Mouse (Mus musculus) kidney, postnatal 25 days (tissue): ENCODE results near the gene Lin28a.
"Not testable (repeated sequence)": the region's sequence is repeated elsewhere in the genome, so short reads cannot be mapped to it uniquely, and the experiment has no call there.

Experiments used
- DNase-seq, 2 experiments: peaks; one replicate each; pipeline ENCODE4 v3.0.0; 2021; ENCODE audit warnings: mixed read lengths in 2 of 2

Gene Lin28a

GRCm38 (mm10) chr4:134018038-134018778, 433 bp downstream of the Lin28a start:
- DNase-seq, result no peak

- no peak for DNase-seq
Observed at GRCm38 (mm10) chr4:134017201-134017865, 1.3 kb downstream of the Lin28a start.

GRCm38 (mm10) chr4:134016767-134017166, 1.9 kb downstream of the Lin28a start:
- no peak for DNase-seq

- DNase-seq, result no peak
Observed at GRCm38 (mm10) chr4:134016208-134016607, 2.4 kb downstream of the Lin28a start.

GRCm38 (mm10) chr4:134012858-134013528, 5.6 kb downstream of the Lin28a start:
- no peak for DNase-seq

GRCm38 (mm10) chr4:134011450-134012414, 6.9 kb downstream of the Lin28a start:
- no peak for DNase-seq

- DNase-seq, result no peak
Observed at GRCm38 (mm10) chr4:134009709-134010108, 8.9 kb downstream of the Lin28a start.

- no peak for DNase-seq
Observed at GRCm38 (mm10) chr4:134006845-134007244, 11.8 kb downstream of the Lin28a start.

GRCm38 (mm10) chr4:134005581-134006358, 12.9 kb downstream of the Lin28a start:
- no peak for DNase-seq

GRCm38 (mm10) chr4:134002903-134003302, 15.7 kb downstream of the Lin28a start:
- DNase-seq, result no peak

GRCm38 (mm10) chr4:134002246-134002645, 16.4 kb downstream of the Lin28a start:
- DNase-seq, result no peak

- no peak for DNase-seq
Observed at GRCm38 (mm10) chr4:134001710-134002109, 16.9 kb downstream of the Lin28a start.

GRCm38 (mm10) chr4:134000466-134001438, 17.9 kb downstream of the Lin28a start, which contains the start of gene Dhdds:
Gene Dhdds, minus strand, starts transcription at chr4:134000918.
- DNase-seq, result peak; percentile 96 to 98

GRCm38 (mm10) chr4:133994697-133995096, 23.9 kb downstream of the Lin28a start:
- DNase-seq, result peak; percentile 13 to 61

- peak; percentile 17 to 75 for DNase-seq
Observed at GRCm38 (mm10) chr4:133991087-133991660, 27.5 kb downstream of the Lin28a start.

- peak in 1 of 2 experiments; percentile 11 for DNase-seq
Observed at GRCm38 (mm10) chr4:133990035-133990434, 28.6 kb downstream of the Lin28a start.

GRCm38 (mm10) chr4:133988289-133988688, 30.4 kb downstream of the Lin28a start:
- DNase-seq, result not testable (repeated sequence)

- no peak for DNase-seq
Observed at GRCm38 (mm10) chr4:133982936-133983335, 35.7 kb downstream of the Lin28a start.

GRCm38 (mm10) chr4:133980496-133980895, 38.1 kb downstream of the Lin28a start:
- DNase-seq, result no peak
